In genomic region chr3:117120086-117121055, GRCm38 (mm10) we compare ENCODE assay signal across 9 mouse cellular contexts.
DNase-seq lines count a peak whose midpoint lies in the region; ATAC-seq and TF ChIP-seq lines count a peak whose summit lies in the region.
"Had no signal": no experiment of that assay in that cellular context is flagged by ENCODE, and none has a peak within 500 bp of the region (broad histone marks: within the 10 kb centered on the region; RNA-seq: fewer than 3 reads in every experiment).

No protein-coding gene starts in this region.

- H3K4me1 ChIP-seq in kidney, postnatal 0 days (replicated peaks; ENCODE audit: insufficient read depth, low read length): no peaks in the 10 kb centered on the region
- H3K4me1 ChIP-seq in liver, embryonic 11.5 days (replicated peaks; ENCODE audit: control insufficient read depth, insufficient read depth, low read length): no peaks in the 10 kb centered on the region
- 0 out of 2 replicates have a peak, but pooled peaks cover 4% of the 10 kb centered on the region for H3K4me1 ChIP-seq in neural tube, embryonic 15.5 days
- H3K4me1 ChIP-seq: limb, embryonic 15.5 days had no signal

- TF ChIP-seq CTCF in kidney, postnatal 0 days (IDR thresholded peaks at IDR 0.05; ENCODE audit: low read depth): peak; percentile 83

- H3K9me3 ChIP-seq in kidney, postnatal 0 days (replicated peaks; ENCODE audit: low read length): no peaks in the 10 kb centered on the region
- H3K9me3 ChIP-seq in liver, embryonic 11.5 days (ENCODE audit: control insufficient read depth, low read length): 0 out of 2 replicates have a peak, but pooled peaks cover 2% of the 10 kb centered on the region
- no peaks in the 10 kb centered on the region for H3K9me3 ChIP-seq in neural tube, embryonic 15.5 days (replicated peaks)
- H3K9me3 ChIP-seq: limb, embryonic 15.5 days had no signal

- intact Hi-C loops in heart, postnatal 25 days (cut with DNase I): loop anchor here (1.0 to 5.0 kb wide), 3 partner anchors 216 to 667 kb away; no protein-coding TSS in a partner anchor

- WGBS in kidney, postnatal 0 days: 47% methylated on average over 13 of the region's 13 CpGs
- WGBS in liver, embryonic 11.5 days: 64% methylated on average over 13 of the region's 13 CpGs
- 61% methylated on average over 13 of the region's 13 CpGs for WGBS in neural tube, embryonic 15.5 days

- peak; percentile 88 for ATAC-seq in frontal cortex, adult (ENCODE audit: low TSS enrichment)
- 0 out of 2 replicates have a peak, but pooled peaks have one; percentile 54 for ATAC-seq in kidney, postnatal 0 days (replicated peaks; ENCODE audit: low FRiP score, low read depth)
- 0 out of 2 replicates have a peak, but pooled peaks have one; percentile 32 for ATAC-seq in liver, embryonic 11.5 days (replicated peaks; ENCODE audit: low FRiP score)
- ATAC-seq in neural tube, embryonic 15.5 days (ENCODE audit: low FRiP score): peak; percentile 86

- H3K4me2 ChIP-seq in kidney, postnatal 0 days (ENCODE audit: low read length): no peak overlapping the region
- no peak overlapping the region for H3K4me2 ChIP-seq in liver, embryonic 11.5 days
- H3K4me2 ChIP-seq in neural tube, embryonic 15.5 days: no peak overlapping the region
- H3K4me2 ChIP-seq: limb, embryonic 15.5 days had no signal

- no peaks in the 10 kb centered on the region for H3K36me3 ChIP-seq in kidney, postnatal 0 days (ENCODE audit: insufficient read depth, low read length)
- no peaks in the 10 kb centered on the region for H3K36me3 ChIP-seq in liver, embryonic 11.5 days (ENCODE audit: control insufficient read depth, insufficient read depth, low read length)
- H3K36me3 ChIP-seq in neural tube, embryonic 15.5 days: no peaks in the 10 kb centered on the region
- H3K36me3 ChIP-seq: limb, embryonic 15.5 days had no signal

- no peak overlapping the region for H3K4me3 ChIP-seq in kidney, postnatal 0 days (replicated peaks; ENCODE audit: low read depth, low read length)
- H3K4me3 ChIP-seq in liver, embryonic 11.5 days (ENCODE audit: low read depth, low read length): no peak overlapping the region
- H3K4me3 ChIP-seq in neural tube, embryonic 15.5 days (replicated peaks): no peak overlapping the region
- H3K4me3 ChIP-seq: limb, embryonic 15.5 days had no signal

- DNase-seq in heart, adult 9 months (ENCODE audit: low spot score in 2 of 2): peak; percentile 19 to 20
- no peak for DNase-seq in heart, postnatal 25 days (ENCODE audit: low spot score)
- peak; percentile 36 to 41 for DNase-seq in cerebellum, adult 18-20 months
- DNase-seq in kidney, postnatal 0 days (ENCODE audit: low spot score): peak; percentile 84
- no peak for DNase-seq in liver, embryonic 11.5 days (ENCODE audit: low spot score)
- DNase-seq in spleen, postnatal 36 days (ENCODE audit: low spot score in 2 of 2): no peak

- no peaks in the 10 kb centered on the region for H3K27me3 ChIP-seq in kidney, postnatal 0 days (ENCODE audit: insufficient read depth, low read length)
- H3K27me3 ChIP-seq in liver, embryonic 11.5 days (replicated peaks; ENCODE audit: control insufficient read depth, insufficient read depth, low read length): no peaks in the 10 kb centered on the region
- no peaks in the 10 kb centered on the region for H3K27me3 ChIP-seq in neural tube, embryonic 15.5 days (replicated peaks)
- H3K27me3 ChIP-seq: limb, embryonic 15.5 days had no signal

- H3K9ac ChIP-seq in kidney, postnatal 0 days (ENCODE audit: low read depth, low read length): no peak overlapping the region
- no peak overlapping the region for H3K9ac ChIP-seq in liver, embryonic 11.5 days (ENCODE audit: low read depth, low read length)
- no peak overlapping the region for H3K9ac ChIP-seq in neural tube, embryonic 15.5 days (replicated peaks)
- H3K9ac ChIP-seq: limb, embryonic 15.5 days had no signal

- no peak overlapping the region for H3K27ac ChIP-seq in kidney, postnatal 0 days
- H3K27ac ChIP-seq in liver, embryonic 11.5 days (ENCODE audit: low read depth, low read length): no peak overlapping the region
- no peak overlapping the region for H3K27ac ChIP-seq in neural tube, embryonic 15.5 days (replicated peaks)
- H3K27ac ChIP-seq: limb, embryonic 15.5 days had no signal

Comparison
In these comparisons a context has a peak if more than half of its experiments do, and no peak if none do; other contexts are left out.
1. DNase-seq: peak in heart, adult 9 months (2 of 2), cerebellum, adult 18-20 months (2 of 2) and kidney, postnatal 0 days (single experiment); none in heart, postnatal 25 days (single experiment), liver, embryonic 11.5 days (single experiment) and spleen, postnatal 36 days (0 of 2).
2. ATAC-seq: peak in every context shown above with its lines; median percentile 88 in frontal cortex, adult; 86 in neural tube, embryonic 15.5 days; 54 in kidney, postnatal 0 days; 32 in liver, embryonic 11.5 days.